8 mouse cellular contexts compared by ENCODE assay signal in genomic region chr9:30520853-30521439, GRCm38 (mm10).
DNase-seq lines count a peak whose midpoint lies in the region; ATAC-seq lines count a peak whose summit lies in the region.

No protein-coding gene starts in this region.

- H3K27ac ChIP-seq in embryonic facial prominence, embryonic 14.5 days (replicated peaks; ENCODE audit: low read depth, low read length): peak overlapping the region; percentile 61
- no peak overlapping the region for H3K27ac ChIP-seq in hindbrain, embryonic 12.5 days
- H3K27ac ChIP-seq in limb, embryonic 13.5 days: peak overlapping the region; percentile 69

- no peak overlapping the region for H3K4me3 ChIP-seq in embryonic facial prominence, embryonic 14.5 days (ENCODE audit: low read depth, low read length)
- no peak overlapping the region for H3K4me3 ChIP-seq in hindbrain, embryonic 12.5 days
- no peak overlapping the region for H3K4me3 ChIP-seq in limb, embryonic 13.5 days

- H3K36me3 ChIP-seq in embryonic facial prominence, embryonic 14.5 days (ENCODE audit: control insufficient read depth, insufficient read depth, low read length): no peaks in the 10 kb centered on the region
- no peaks in the 10 kb centered on the region for H3K36me3 ChIP-seq in hindbrain, embryonic 12.5 days
- no peaks in the 10 kb centered on the region for H3K36me3 ChIP-seq in limb, embryonic 13.5 days

- H3K9ac ChIP-seq in embryonic facial prominence, embryonic 14.5 days (ENCODE audit: low read depth, low read length): no peak overlapping the region
- H3K9ac ChIP-seq in hindbrain, embryonic 12.5 days: no peak overlapping the region
- H3K9ac ChIP-seq in limb, embryonic 13.5 days: no peak overlapping the region

- peaks cover 29% of the 10 kb centered on the region for H3K4me1 ChIP-seq in embryonic facial prominence, embryonic 14.5 days (ENCODE audit: control insufficient read depth, insufficient read depth, low read length)
- H3K4me1 ChIP-seq in hindbrain, embryonic 12.5 days: peaks cover 12% of the 10 kb centered on the region
- H3K4me1 ChIP-seq in limb, embryonic 13.5 days: peaks cover 32% of the 10 kb centered on the region

- H3K4me2 ChIP-seq in embryonic facial prominence, embryonic 14.5 days (ENCODE audit: low read depth, low read length): no peak overlapping the region
- H3K4me2 ChIP-seq in hindbrain, embryonic 12.5 days (replicated peaks): 0 out of 2 replicates have a peak overlapping the region, but pooled peaks have one; percentile 8
- peak overlapping the region; percentile 12; the same call in 1 of the 2 replicates for H3K4me2 ChIP-seq in limb, embryonic 13.5 days (replicated peaks)

- peak; percentile 65 for DNase-seq in gastrocnemius, adult 18-20 months (ENCODE audit: low spot score)
- DNase-seq in gastrocnemius, postnatal 10 days: no peak
- peak; percentile 96 for DNase-seq in embryonic facial prominence, embryonic 14.5 days (ENCODE audit: low spot score)
- peak; percentile 80 for DNase-seq in skeletal muscle tissue, adult 2 months (ENCODE audit: low read depth, low spot score)
- DNase-seq in c-Kit-positive CD71-positive TER-119-positive erythroid progenitor cells, embryonic 14.5 days (ENCODE audit: low spot score): no peak
- DNase-seq in kidney, adult 8-10 months: no peak

- peak; percentile 94 for ATAC-seq in embryonic facial prominence, embryonic 14.5 days (ENCODE audit: low read depth)
- 0 out of 2 replicates have a peak, but pooled peaks have one; percentile 35 for ATAC-seq in hindbrain, embryonic 12.5 days (ENCODE audit: low FRiP score)
- ATAC-seq in limb, embryonic 13.5 days (ENCODE audit: low FRiP score, low read depth): peak; percentile 94

- H3K9me3 ChIP-seq in embryonic facial prominence, embryonic 14.5 days (ENCODE audit: control insufficient read depth, low read length): no peaks in the 10 kb centered on the region
- no peaks in the 10 kb centered on the region for H3K9me3 ChIP-seq in hindbrain, embryonic 12.5 days (replicated peaks)
- H3K9me3 ChIP-seq in limb, embryonic 13.5 days: no peaks in the 10 kb centered on the region

- H3K27me3 ChIP-seq in embryonic facial prominence, embryonic 14.5 days (replicated peaks; ENCODE audit: control insufficient read depth, insufficient read depth, low read length): no peaks in the 10 kb centered on the region
- H3K27me3 ChIP-seq in hindbrain, embryonic 12.5 days: no peaks in the 10 kb centered on the region
- no peaks in the 10 kb centered on the region for H3K27me3 ChIP-seq in limb, embryonic 13.5 days

- WGBS in embryonic facial prominence, embryonic 14.5 days: 20% methylated on average over 9 of the region's 9 CpGs
- WGBS in hindbrain, embryonic 12.5 days: 30% methylated on average over 9 of the region's 9 CpGs
- WGBS in limb, embryonic 13.5 days: 12% methylated on average over 9 of the region's 9 CpGs

Comparison
In these comparisons a context has a peak if more than half of its experiments do, and no peak if none do; other contexts are left out.
1. DNase-seq: peak in gastrocnemius, adult 18-20 months (single experiment), embryonic facial prominence, embryonic 14.5 days (single experiment) and skeletal muscle tissue, adult 2 months (single experiment); none in gastrocnemius, postnatal 10 days (single experiment), c-Kit-positive CD71-positive TER-119-positive erythroid progenitor cells, embryonic 14.5 days (single experiment) and kidney, adult 8-10 months (0 of 2).
2. ATAC-seq: peak in every context shown above with its lines; median percentile 94 in embryonic facial prominence, embryonic 14.5 days; 94 in limb, embryonic 13.5 days; 35 in hindbrain, embryonic 12.5 days.